Comparison of ENCODE assay signal across 26 mouse cellular contexts in the genomic region with DNA sequence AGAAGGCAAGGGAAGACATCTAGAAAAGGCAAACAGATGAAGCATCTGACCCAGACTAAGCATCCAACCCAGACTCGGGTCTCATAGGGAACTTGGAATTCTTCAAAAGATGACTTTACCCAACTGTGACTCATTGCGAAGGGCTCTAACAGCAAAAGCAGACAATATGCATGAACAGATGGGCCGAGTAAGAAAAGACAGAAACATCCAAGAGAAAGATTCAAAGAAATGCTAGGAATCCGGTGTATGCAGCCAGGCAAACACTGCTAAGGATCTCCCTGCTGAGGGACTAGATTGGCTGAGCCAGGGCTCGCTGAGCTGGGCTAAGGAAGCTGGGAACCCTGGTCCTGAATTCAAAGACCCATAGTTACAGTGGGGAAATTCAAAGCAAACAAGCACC.
DNase-seq lines count a peak whose midpoint lies in the region; ATAC-seq and TF ChIP-seq lines count a peak whose summit lies in the region.
"Had no signal": no experiment of that assay in that cellular context is flagged by ENCODE, and none has a peak within 500 bp of the region (broad histone marks: within the 10 kb centered on the region; RNA-seq: fewer than 3 reads in every experiment).

No protein-coding gene starts in this region.

- H3K27ac ChIP-seq in forebrain, postnatal 0 days (ENCODE audit: low read depth, low read length) = no peak overlapping the region
- H3K27ac ChIP-seq in forebrain, embryonic 15.5 days (replicated peaks) = no peak overlapping the region
- H3K27ac ChIP-seq: gastrocnemius, adult 2 months; heart, embryonic 13.5 days; limb, embryonic 10.5 days; midbrain, embryonic 12.5 days had no signal

- peak; percentile 66; the same call in 1 of the 2 replicates for ATAC-seq in forebrain, postnatal 0 days
- no peak for ATAC-seq in forebrain, embryonic 15.5 days (replicated peaks)
- ATAC-seq in cerebellum, adult (ENCODE audit: insufficient number of reproducible peaks, low FRiP score, low TSS enrichment) = no peak
- ATAC-seq: activated CD4-positive, CD25-positive, alpha-beta regulatory T cell, adult 4 months; CD4-positive, CD25-positive, alpha-beta regulatory T cell, adult 4 months; hindbrain, embryonic 16.5 days had no signal

- H3K4me2 ChIP-seq in forebrain, postnatal 0 days (ENCODE audit: low read depth) = no peak overlapping the region
- H3K4me2 ChIP-seq in forebrain, embryonic 15.5 days (replicated peaks) = no peak overlapping the region
- H3K4me2 ChIP-seq: heart, embryonic 13.5 days; liver, embryonic 11.5 days; lung, embryonic 14.5 days; midbrain, embryonic 12.5 days had no signal

- peak; percentile 39 for DNase-seq in forebrain, postnatal 0 days
- DNase-seq in right cerebral cortex, adult 18-20 months = peak; percentile 51
- DNase-seq in right cerebral cortex, postnatal 14 days = no peak
- DNase-seq in left cerebral cortex, postnatal 10 days (ENCODE audit: extremely low spot score in 1 of 2, low spot score in 2 of 2) = peak; percentile 31 to 50
- no peak for DNase-seq in gastrocnemius, adult 18-20 months (ENCODE audit: low spot score)
- DNase-seq in kidney, adult 11 months = no peak
- DNase-seq: adrenal gland, postnatal 14 days; cerebellum, adult 9-10 months; gastrocnemius, adult 2 months; heart, postnatal 4 days; kidney, adult 18-20 months; kidney, postnatal 10 days; lung, embryonic 14.5 days; lung, postnatal 4 days; spleen, adult 18-20 months; thymus, postnatal 14 days had no signal

- H3K4me3 ChIP-seq in forebrain, postnatal 0 days (ENCODE audit: low read depth, low read length) = no peak overlapping the region
- H3K4me3 ChIP-seq in forebrain, embryonic 15.5 days = no peak overlapping the region
- H3K4me3 ChIP-seq: gastrocnemius, adult 2 months; heart, embryonic 13.5 days; limb, embryonic 10.5 days; midbrain, embryonic 12.5 days had no signal

- intact Hi-C loops in left cerebral cortex, postnatal 10 days (cut with DNase I) = no loop called here

- whole genome bisulfite sequencing in forebrain, postnatal 0 days = 58% methylated on average over 5 of the region's 5 CpGs
- WGBS in forebrain, embryonic 15.5 days = 81% methylated on average over 5 of the region's 5 CpGs

- H3K27me3 ChIP-seq in forebrain, postnatal 0 days (ENCODE audit: insufficient read depth, low read length) = no peaks in the 10 kb centered on the region
- H3K27me3 ChIP-seq in forebrain, embryonic 15.5 days = no peaks in the 10 kb centered on the region
- H3K27me3 ChIP-seq: heart, embryonic 13.5 days; midbrain, embryonic 12.5 days had no signal

- H3K9ac ChIP-seq in forebrain, postnatal 0 days = no peak overlapping the region
- no peak overlapping the region for H3K9ac ChIP-seq in forebrain, embryonic 15.5 days (replicated peaks)
- H3K9ac ChIP-seq: heart, embryonic 13.5 days; lung, embryonic 14.5 days; midbrain, embryonic 12.5 days had no signal

- TF ChIP-seq CTCF in forebrain, postnatal 0 days (IDR thresholded peaks at IDR 0.05; ENCODE audit: low read depth) = no peak

- no peaks in the 10 kb centered on the region for H3K4me1 ChIP-seq in forebrain, postnatal 0 days (ENCODE audit: insufficient read depth)
- 0 out of 2 replicates have a peak, but pooled peaks cover 6% of the 10 kb centered on the region for H3K4me1 ChIP-seq in forebrain, embryonic 15.5 days
- H3K4me1 ChIP-seq: limb, embryonic 10.5 days had no signal

- no peaks in the 10 kb centered on the region for H3K36me3 ChIP-seq in forebrain, postnatal 0 days (ENCODE audit: insufficient read depth)
- no peaks in the 10 kb centered on the region for H3K36me3 ChIP-seq in forebrain, embryonic 15.5 days
- H3K36me3 ChIP-seq: G1E; heart, embryonic 13.5 days; limb, embryonic 10.5 days; midbrain, embryonic 12.5 days had no signal

- H3K9me3 ChIP-seq in forebrain, postnatal 0 days (ENCODE audit: low read length) = no peaks in the 10 kb centered on the region
- no peaks in the 10 kb centered on the region for H3K9me3 ChIP-seq in forebrain, embryonic 15.5 days
- H3K9me3 ChIP-seq: heart, embryonic 13.5 days; limb, embryonic 10.5 days; midbrain, embryonic 12.5 days had no signal

Comparison
In these comparisons a context has a peak if more than half of its experiments do, and no peak if none do; other contexts are left out.
1. DNase-seq: peak in forebrain, postnatal 0 days (single experiment), right cerebral cortex, adult 18-20 months (single experiment) and left cerebral cortex, postnatal 10 days (2 of 2); none in right cerebral cortex, postnatal 14 days (single experiment), gastrocnemius, adult 18-20 months (single experiment) and kidney, adult 11 months (single experiment).